Mouse (Mus musculus) left cerebral cortex, postnatal 25 days (tissue): ENCODE data around the gene Gm37240. TPM values are rescaled to one million over a fixed set of nuclear protein-coding genes. Genes with fewer than 3 reads are reported as not detected.
A peak's percentile ranks its signal among the peaks of the same experiment; 100 is the strongest.

Source experiments
- DNase-seq, 2 experiments: peaks; one replicate each; pipeline ENCODE4 v3.0.0; 2022; ENCODE audit warnings: low spot score in 2 of 2, mixed read lengths in 1 of 2
- intact Hi-C: fragments of 180-260 bp; cut with DNase I; formaldehyde crosslinking; loops from one replicate; pipeline ENCODE4 v1.15.1; 2025
- total RNA-seq, 2 experiments: library from RNA; stranded (reverse); gene quantifications; 2 replicates each; pipeline ENCODE4 v1.2.3; 2021

Gene Gm37240
- total RNA-seq, 2 experiments from 2014 or later: 0.69 to 2.2 TPM

GRCm38 (mm10) chr3:84723996-84724395 lies 1163.3 kb downstream of the Gm37240 start:
- intact Hi-C loops: no loop called here

GRCm38 (mm10) chr3:84722680-84723079 lies 1164.6 kb downstream of the Gm37240 start:
- no peak for DNase-seq
- intact Hi-C loops: no loop called here

More at GRCm38 (mm10) chr3:84723996-84724395, 1163.3 kb downstream of the Gm37240 start:
- no peak for DNase-seq

GRCm38 (mm10) chr3:84715073-84715768 lies 1172.1 kb downstream of the Gm37240 start:
- DNase-seq: no peak
- intact Hi-C loops: no loop called here

GRCm38 (mm10) chr3:84712941-84713340 lies 1174.4 kb downstream of the Gm37240 start:
- intact Hi-C loops: no loop called here
- no peak for DNase-seq

GRCm38 (mm10) chr3:84710723-84711122 lies 1176.6 kb downstream of the Gm37240 start:
- no peak for DNase-seq
- intact Hi-C loops: no loop called here

GRCm38 (mm10) chr3:84709967-84710366 lies 1177.4 kb downstream of the Gm37240 start:
- intact Hi-C loops: no loop called here
- DNase-seq: no peak

- no peak for DNase-seq
- intact Hi-C loops: no loop called here
Observed at GRCm38 (mm10) chr3:84709100-84709499, 1178.2 kb downstream of the Gm37240 start.

GRCm38 (mm10) chr3:84708469-84708868 lies 1178.8 kb downstream of the Gm37240 start:
- no peak for DNase-seq
- intact Hi-C loops: no loop called here

- intact Hi-C loops: no loop called here
- DNase-seq: no peak
Observed at GRCm38 (mm10) chr3:84705224-84705623, 1182.1 kb downstream of the Gm37240 start.

- no peak for DNase-seq
- intact Hi-C loops: no loop called here
Observed at GRCm38 (mm10) chr3:84703083-84703810, 1184.1 kb downstream of the Gm37240 start.

- DNase-seq: no peak
- intact Hi-C loops: no loop called here
Observed at GRCm38 (mm10) chr3:84701964-84702363, 1185.4 kb downstream of the Gm37240 start.

GRCm38 (mm10) chr3:84701509-84701908 lies 1185.8 kb downstream of the Gm37240 start:
- DNase-seq: no peak
- intact Hi-C loops: no loop called here

- intact Hi-C loops: loop anchor here (10.0 kb wide), 1 partner anchor 118 kb away; the partner anchor contains the start of gene Fbxw7
Observed at GRCm38 (mm10) chr3:84696428-84696917, 1190.8 kb downstream of the Gm37240 start.

GRCm38 (mm10) chr3:84695867-84696361 lies 1191.4 kb downstream of the Gm37240 start:
- intact Hi-C loops: loop anchor here (10.0 kb wide), 1 partner anchor 119 kb away; the partner anchor contains the start of gene Fbxw7
- no peak for DNase-seq

More at GRCm38 (mm10) chr3:84696428-84696917, 1190.8 kb downstream of the Gm37240 start:
- DNase-seq: peak; percentile 55 to 85

- intact Hi-C loops: loop anchor here (10.0 kb wide), 1 partner anchor 119 kb away; the partner anchor contains the start of gene Fbxw7
- DNase-seq: no peak
Observed at GRCm38 (mm10) chr3:84695418-84695817, 1191.9 kb downstream of the Gm37240 start.

GRCm38 (mm10) chr3:84693886-84694285 lies 1193.4 kb downstream of the Gm37240 start:
- DNase-seq: no peak
- intact Hi-C loops: loop anchor here (1.0 to 10.0 kb wide), 3 partner anchors 121 to 193 kb away; partner anchors contain the start of gene Fbxw7

GRCm38 (mm10) chr3:84692647-84693199 lies 1194.6 kb downstream of the Gm37240 start:
- intact Hi-C loops: loop anchor here (1.0 to 10.0 kb wide), 3 partner anchors 122 to 195 kb away; partner anchors contain the start of gene Fbxw7
- peak; percentile 33 to 37 for DNase-seq

GRCm38 (mm10) chr3:84690091-84690771 lies 1197.1 kb downstream of the Gm37240 start:
- intact Hi-C loops: loop anchor here (5.0 to 10.0 kb wide), 2 partner anchors 125 to 197 kb away; partner anchors contain the start of gene Fbxw7
- DNase-seq: no peak

GRCm38 (mm10) chr3:84689656-84690055 lies 1197.7 kb downstream of the Gm37240 start:
- DNase-seq: no peak
- intact Hi-C loops: loop anchor here (5.0 to 10.0 kb wide), 2 partner anchors 125 to 198 kb away; partner anchors contain the start of gene Fbxw7
